Mouse (Mus musculus): ENCODE data around the gene Fam122a. TPM values are rescaled to one million over a fixed set of nuclear protein-coding genes. Genes with fewer than 3 reads are reported as not detected.

The Fam122a gene
- polyA plus RNA-seq (2012) = 18.4 and 23.1 TPM in 2 replicates

DNA sequence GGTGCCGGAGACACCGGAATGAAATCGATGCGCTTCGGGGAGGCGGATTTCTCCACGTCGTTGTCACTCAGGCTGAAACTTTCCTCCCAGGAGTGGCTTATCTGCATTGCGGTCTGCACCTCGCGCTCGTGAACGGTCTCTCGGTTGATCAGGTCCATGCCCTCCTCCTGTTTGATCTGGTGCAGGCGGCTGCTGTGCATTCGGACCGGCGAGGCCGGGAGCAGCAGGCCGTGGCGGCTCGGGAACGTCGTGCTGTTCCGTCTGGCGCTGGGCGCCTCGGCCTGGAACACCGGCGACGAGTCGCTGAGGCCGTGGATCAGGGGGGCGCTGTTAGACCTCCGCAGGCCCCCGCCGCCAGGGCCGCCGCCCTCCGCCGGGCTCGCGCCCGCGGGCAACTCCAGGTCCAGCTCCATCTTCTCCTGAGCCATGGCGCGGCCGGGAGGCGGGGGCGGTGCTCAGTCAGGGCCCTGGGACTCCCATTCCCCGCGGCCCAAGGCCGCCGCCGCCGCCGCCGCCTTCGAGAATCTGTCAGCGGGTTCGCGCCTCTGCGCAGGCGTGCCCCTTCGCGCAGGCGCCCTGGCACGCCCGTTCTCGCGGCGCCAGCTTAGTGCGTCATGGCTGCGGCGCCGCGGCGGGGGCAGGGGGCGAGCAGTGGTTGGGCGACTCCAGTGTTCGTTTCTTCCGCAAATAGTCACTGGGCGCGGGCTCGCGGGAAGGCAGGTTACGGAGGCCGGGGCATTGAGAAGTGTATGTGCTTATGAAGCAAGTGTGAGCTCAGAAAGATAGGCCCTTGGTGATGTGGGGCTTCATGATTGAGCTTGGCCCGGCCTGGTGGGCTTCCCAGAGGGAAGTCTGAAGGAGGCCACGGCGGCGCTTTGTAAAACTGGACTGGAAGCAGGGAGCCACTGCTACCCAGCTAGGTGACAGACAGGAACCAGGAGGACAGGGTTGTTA lies at the start of gene Fam122a:
Gene Fam122a, minus strand, starts transcription at position 428 of the 954 bp plus-strand sequence.
- no peak for TF ChIP-seq GATA1 (IDR thresholded peaks at IDR 0.05; ENCODE audit: low read length)

DNA sequence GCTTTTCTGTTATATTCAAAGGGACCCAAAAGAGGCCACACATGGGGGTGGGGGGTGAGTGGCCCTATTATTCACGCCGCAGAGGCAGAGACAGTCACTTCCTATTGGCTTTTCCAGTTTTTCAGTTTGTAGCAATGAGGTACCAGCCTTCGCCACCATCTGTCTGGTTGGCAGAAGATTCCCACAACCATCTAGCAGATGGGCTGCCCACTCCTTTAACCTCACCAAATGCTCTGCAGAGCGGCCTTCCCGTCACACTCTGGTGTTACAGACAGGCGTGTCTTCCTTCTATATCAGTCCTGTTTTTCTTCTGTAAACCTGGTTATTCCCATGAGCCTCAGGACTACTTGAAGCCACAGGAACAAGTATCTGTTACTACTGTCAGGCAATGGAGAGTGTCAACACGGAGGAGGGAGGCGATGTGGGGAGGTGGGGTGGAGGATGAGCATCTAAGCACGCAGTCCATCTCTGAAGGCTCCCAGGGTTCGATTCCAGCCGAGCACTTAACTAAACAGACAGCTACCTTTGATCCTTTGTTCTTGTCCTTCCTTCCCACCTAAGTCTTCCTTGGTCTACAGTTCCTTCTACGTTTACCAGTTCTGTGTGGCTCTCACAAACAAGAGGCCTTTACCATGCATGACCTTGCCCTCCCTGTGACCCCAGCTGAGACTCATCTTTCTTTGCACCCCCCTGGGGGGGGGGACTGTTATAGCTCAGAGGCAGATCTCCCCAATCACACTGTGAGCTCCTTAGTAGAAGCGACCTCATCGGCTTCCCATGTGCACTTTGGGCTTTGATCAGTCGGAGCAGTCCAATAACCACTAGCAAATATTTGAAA lies 46.5 kb upstream of the Fam122a start:
- TF ChIP-seq GATA1 (IDR thresholded peaks at IDR 0.05; ENCODE audit: low read length) = no peak

DNA sequence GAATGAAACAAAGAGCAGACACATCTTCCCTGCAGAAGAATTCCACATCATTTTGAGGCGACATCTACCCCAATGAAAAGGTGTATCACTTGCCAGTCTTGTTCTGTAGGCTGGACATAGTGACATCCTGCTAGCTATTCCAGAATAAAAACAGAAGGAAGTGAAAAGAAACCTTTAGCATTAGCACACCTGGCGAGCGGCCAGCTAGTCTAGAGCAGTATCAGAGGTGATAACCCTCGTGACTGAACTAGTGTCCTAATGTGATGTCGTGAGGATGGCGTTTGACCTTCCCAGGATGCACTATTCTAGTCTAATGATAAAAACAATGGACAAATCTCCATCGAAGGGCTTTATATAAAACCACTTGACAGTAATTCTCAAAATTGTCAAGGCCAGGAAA lies 44.8 kb upstream of the Fam122a start:
- TF ChIP-seq GATA1 (IDR thresholded peaks at IDR 0.05; ENCODE audit: low read length) = no peak

DNA sequence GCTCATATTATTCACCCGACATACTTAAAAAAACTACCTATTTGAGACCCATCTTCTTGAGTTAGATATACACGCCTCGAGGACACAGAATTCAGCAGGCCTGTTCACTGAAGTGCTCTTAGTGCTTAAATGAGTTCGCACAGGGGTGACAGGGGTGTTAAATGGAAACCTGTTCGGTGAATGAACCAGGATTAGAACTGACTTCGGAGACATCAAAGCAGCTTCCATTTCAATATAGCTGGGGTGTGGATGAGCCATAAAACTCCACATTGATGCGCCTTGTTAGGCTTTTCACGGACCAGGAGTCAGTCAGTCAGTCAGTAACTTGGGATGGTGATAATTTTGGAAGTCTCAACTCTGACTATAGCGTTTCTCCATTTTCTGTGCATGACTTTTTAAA lies 44.0 kb upstream of the Fam122a start:
- no peak for TF ChIP-seq GATA1 (IDR thresholded peaks at IDR 0.05; ENCODE audit: low read length)

DNA sequence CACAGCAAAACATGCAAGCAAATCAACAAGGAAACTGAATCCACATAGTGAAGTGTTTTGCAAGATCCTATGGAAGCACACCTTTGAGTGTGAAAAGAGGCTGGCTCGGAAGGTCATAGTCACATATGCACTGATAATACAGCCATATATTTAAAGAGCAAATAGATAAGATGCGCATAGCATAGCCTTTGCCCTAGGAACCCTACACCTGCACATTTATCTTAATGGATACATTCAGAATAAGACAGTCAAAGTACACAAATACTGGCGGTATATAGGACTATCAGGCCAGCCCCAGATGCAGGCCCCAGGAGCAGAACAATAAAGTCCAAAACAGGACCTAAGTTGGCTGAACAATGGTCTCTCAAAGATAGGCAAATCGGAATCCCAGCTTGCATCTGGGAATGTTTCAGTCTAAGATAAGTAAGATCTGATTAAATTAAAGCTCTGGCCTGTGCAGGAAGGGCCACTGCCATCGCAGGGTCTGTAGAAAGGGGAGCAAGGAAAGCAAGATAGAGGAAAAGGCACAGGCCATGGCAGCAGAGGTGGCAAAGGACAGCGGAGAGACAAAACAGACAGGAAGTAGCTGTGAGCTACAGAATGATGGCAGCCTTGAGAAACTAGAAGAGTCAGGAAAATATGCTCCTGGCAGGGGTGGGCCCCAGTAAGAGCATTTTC lies 42.7 kb upstream of the Fam122a start:
- peak; percentile 17 for TF ChIP-seq GATA1 (IDR thresholded peaks at IDR 0.05; ENCODE audit: low read length)

DNA sequence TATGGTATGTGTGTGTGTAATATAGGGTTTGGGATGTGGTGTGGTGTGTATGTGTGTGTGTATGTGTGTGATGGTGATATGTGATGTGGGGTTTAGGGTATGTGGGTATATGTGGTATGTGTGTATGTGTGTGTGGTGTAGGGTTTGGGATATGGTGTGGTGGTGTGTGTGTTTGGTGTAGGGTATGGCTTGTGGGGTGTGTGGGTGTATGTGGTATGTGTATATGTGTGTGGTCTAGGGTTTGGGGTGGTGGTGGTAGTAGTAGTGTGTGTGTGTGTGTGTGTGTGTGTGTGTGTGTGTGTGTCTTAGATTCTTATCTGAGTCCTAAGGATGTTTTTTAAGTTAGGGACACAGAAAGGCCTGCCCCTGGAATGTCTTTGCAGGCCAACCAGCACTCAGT lies 41.2 kb upstream of the Fam122a start:
- TF ChIP-seq GATA1 (IDR thresholded peaks at IDR 0.05; ENCODE audit: low read length) = no peak

DNA sequence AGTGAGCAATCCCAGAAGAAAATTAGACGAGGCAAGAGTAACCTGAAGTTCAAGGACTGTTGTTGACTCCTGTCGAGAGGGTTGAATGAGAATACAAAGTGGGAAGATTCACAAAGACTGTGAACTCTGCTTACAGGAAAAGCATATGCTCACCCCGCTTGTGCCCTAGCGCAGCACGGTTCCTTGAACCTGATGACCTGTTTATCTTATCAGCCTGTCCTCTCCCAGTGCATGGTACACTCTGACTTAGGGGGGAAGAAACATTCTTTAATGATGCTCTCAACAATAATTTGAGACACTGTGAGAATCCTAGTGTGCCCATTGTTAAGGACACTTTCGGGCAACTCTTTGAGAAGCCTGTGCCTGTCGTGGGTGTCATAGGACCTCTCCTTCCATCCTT lies 39.9 kb upstream of the Fam122a start:
- no peak for TF ChIP-seq GATA1 (IDR thresholded peaks at IDR 0.05; ENCODE audit: low read length)

DNA sequence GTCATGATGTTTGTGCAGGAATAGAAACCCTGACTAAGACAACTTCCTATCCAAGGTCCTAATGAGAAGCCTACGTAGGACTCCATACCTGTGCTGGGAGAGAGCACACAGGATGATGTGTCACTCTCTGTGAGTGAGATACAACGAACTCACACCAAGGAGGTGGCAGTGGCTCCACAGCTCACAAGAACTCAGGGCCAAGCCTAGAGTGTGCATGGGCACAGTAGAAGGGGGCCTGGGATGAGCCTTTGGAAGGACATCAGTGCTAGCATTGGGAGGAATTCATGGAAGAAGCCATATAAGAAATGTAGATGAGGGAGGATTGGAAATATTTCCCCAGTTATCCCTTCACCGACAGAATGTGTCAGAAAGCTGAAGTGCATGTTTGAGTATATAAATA lies 38.8 kb upstream of the Fam122a start:
- TF ChIP-seq GATA1 (IDR thresholded peaks at IDR 0.05; ENCODE audit: low read length) = no peak

DNA sequence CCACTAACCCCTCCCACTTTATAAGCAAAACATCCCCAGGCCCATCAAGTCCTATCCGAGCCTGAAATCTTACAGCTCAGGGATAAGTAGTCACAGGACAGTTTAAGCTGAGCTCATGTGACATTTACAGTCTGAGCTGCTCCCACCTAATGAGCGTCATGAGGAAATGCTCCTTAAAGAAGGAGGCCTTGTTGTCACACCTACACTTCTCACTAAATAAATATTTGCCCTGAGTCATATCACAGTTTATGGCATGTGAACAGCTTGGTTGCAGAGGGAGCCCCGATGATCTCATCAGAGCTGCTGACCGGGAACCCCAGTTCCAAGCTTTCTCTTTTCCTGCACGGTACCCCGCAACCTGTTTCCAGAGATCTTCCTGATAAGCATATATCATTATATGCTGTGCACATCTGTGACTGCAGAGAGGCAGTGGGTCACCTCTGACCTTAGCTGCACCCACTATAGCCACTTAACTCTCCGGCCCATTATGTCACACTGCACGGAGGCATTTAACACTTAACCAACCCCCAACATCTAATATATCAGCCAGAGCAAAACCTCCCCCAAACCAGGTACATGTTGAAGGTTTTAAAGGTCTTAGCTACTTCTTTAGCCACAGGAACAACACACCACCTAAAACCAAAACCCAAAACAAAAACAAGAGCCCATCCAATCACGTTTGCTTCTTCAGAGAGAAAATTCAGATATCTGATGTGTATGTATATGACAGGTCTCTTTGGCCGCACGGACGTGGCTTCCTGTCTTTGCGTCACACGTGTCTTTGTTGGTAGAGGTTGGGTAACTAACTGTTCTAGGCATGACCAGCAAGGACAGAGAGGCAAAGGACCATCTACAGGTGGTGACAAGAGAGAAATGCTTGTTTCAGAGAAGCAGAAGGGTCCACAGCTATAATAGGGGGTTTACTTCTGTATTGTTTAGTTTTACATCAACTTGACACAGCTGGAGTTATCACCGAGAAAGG lies 37.8 kb upstream of the Fam122a start:
- TF ChIP-seq GATA1 (IDR thresholded peaks at IDR 0.05; ENCODE audit: low read length) = no peak

DNA sequence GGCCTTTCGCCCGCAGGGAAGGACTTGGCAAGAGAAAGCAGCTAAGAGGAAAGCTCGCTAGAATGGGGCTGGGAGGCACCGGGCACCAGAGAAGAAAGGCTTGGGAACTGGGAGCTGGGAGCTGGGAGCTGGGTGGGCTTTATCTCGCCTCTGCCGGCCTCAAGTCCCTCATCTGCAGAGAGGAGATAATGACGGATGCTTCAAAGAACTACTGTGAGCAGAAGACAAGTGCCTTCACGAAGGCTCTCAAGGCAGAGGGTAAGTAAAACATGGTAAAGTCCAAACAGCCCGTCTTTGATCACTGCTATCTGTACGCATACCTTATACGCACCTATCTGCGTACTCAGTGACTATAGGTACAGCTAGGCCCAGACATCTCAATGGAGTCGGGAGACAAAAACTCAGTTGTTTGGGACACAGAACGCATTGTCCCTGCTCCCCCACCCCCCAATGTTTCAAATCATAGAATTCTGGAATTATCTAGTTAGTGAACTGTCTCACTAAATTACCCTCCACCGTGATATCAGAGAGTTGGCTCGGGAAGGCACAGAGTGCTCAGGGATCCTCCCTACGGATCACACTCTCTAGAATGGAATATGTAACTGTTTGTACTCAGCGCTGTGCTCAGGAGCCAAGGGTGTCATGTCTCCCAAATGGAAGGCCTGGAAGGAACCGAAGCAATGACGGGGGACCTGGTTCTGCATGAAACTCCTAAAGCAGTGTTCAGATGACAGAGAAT lies 36.1 kb upstream of the Fam122a start:
- peak; percentile 59 for TF ChIP-seq GATA1 (IDR thresholded peaks at IDR 0.05; ENCODE audit: low read length)

DNA sequence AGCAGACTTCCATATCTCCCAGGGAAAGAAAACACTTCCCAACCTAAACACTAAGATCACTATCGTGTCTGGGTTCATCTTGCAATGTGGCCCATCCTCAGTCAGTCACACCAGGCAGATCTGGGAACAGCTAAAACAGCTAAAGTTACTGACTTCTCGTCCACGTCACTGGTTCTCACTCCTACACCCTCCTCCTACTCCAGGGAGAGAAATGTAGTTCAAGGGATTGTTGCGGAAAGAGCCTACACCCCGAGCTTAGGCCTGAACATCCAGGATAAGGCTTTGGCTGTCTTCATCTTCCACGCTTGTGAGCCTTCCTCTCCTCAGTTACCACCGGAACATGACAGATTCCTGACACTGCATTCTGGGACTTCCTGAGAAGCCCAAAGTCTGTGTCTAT lies 34.8 kb upstream of the Fam122a start:
- TF ChIP-seq GATA1 (IDR thresholded peaks at IDR 0.05; ENCODE audit: low read length) = no peak

DNA sequence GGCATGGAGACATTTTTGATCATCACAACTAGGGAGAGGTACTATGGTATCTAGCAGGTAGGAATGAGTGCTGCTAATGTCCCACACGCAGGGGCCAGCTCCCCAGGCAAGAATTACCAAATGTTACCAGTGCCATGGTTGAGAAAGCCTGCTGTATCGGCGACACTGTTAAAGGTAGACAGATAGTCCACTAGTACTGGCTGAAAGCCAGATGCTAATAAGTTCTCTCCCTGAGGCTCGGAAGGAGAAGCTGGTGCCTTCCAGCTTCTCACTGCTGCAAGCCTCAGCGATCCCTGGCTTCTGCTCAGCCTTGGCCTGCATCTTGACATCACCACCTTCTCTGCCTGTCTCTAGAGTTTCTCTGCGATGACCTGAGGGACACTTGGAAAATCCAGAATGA lies 32.2 kb upstream of the Fam122a start:
- no peak for TF ChIP-seq GATA1 (IDR thresholded peaks at IDR 0.05; ENCODE audit: low read length)

DNA sequence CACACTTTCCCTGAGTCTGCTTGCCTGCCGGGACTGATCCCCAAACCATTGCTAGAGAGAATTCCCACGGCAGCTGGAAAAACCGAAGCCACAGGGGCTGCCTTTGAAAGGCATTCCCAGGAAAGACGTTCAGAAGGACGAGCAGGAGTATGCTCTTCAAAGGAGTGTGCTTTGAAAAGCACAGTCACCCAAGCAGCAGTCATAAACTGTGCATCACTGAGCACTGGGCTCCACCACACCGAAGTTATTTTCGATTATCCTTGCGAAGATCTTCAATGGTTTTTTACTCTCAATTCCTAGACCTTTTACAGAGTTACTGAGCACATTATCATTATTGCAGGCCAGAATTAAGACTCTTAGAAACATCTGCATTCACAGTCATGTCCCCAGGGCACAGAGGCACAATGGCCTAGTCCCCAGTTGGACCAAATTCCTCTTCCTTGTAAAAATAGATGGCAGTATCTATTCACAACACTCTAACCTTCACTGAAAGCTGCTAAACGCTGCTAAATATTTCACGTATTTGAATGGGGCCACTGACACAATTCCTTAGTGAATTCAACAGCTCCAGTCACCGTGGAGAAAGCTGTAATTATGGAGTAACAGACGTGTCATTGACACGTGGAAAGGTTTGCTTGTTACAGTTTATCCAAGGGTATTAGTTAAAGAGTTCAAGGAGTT lies 31.1 kb upstream of the Fam122a start:
- TF ChIP-seq GATA1 (IDR thresholded peaks at IDR 0.05; ENCODE audit: low read length) = no peak
